Mouse (Mus musculus): ENCODE data around the gene AL732309.1. TPM values are rescaled to one million over a fixed set of nuclear protein-coding genes. Genes with fewer than 3 reads are reported as not detected.

Gene AL732309.1
- polyA plus RNA-seq, 1 experiment from 2014 or later, result 4.0 TPM

DNA sequence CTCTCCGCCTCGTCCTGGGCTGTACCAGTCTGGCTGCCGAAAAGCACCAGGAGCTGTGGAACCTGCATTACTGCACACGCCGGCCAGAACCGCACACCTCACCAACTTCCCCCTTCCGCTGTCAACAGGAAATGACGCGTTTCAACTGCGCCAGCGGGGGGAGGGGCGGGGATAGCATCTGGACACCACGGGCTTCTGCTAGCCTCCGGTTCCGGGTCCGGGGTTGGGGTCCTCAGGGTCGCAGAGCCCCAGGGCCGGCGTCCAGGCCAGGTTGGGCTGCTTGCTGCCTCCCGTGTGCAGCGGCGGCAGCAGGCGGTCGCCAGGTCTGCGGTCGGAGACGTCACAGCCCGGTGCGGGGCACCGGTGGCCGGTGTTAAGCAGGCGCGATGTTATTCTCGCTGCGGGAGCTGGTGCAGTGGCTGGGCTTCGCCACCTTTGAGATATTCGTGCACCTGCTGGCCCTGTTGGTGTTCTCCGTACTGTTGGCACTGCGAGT, 8.7 kb upstream of the AL732309.1 start, which contains the start of gene Tmem203:
Tmem203 (plus strand) TSS at position 156 of the 496 bp plus-strand sequence.
- Histone ChIP-seq H3K4me3 (ENCODE audit: low read depth, low read length) (peak within 1 kb of the TSS; percentile 99), H3K4me1 (ENCODE audit: control insufficient read depth, insufficient read depth, low read length) (peaks cover 5% of the 10 kb centered on the region; the same call in 1 of the 2 replicates), H3K36me3 (ENCODE audit: control insufficient read depth, insufficient read depth, low read length) (0 out of 2 replicates have a peak, but pooled peaks cover 2% of the 10 kb centered on the region), H3K27me3 (ENCODE audit: control insufficient read depth, insufficient read depth, low read length) (no peaks in the 10 kb centered on the region), H3K9ac (ENCODE audit: low read length) (peak within 1 kb of the TSS; percentile 88), H3K27ac (replicated peaks; ENCODE audit: low read depth, low read length) (peak within 1 kb of the TSS; percentile 59; the same call in 1 of the 2 replicates), H3K4me2 (ENCODE audit: low read depth, severe bottlenecking) (peak within 1 kb of the TSS; percentile 99), H3K9me3 (ENCODE audit: control insufficient read depth, low read length) (no peaks in the 10 kb centered on the region)
- under 1% methylated on average over 39 of the region's 39 CpGs for WGBS
- ATAC-seq (ENCODE audit: insufficient number of reproducible peaks, low FRiP score, low TSS enrichment, low read depth) (peak; percentile 87), DNase-seq (ENCODE audit: low spot score) (peak; percentile 97)

DNA sequence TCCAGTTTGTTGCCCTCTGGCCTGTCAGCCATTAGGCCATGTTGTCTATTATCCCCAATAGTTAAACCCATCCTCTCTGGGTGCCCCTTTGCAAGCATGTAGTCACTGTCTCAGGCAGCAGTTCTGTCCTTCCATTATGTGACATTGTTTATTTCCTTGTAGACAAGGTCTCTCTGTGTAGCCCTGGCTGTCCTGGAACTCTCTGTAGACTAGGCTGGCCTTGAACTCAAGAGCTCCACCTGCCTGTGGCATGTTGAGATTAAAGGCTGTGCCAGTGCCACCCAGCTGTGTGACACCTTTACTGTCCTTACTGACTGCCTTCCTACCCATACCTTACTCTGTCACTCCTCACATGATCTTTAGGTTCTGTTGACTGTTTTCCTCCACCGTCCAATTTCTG, 5.7 kb upstream of the AL732309.1 start:
- no peak overlapping the region for H3K9ac ChIP-seq (ENCODE audit: low read length)
- WGBS, result 91% methylated on average over 1 of the region's 1 CpGs
- no peak overlapping the region for H3K27ac ChIP-seq (replicated peaks; ENCODE audit: low read depth, low read length)
- no peaks in the 10 kb centered on the region for H3K27me3 ChIP-seq (ENCODE audit: control insufficient read depth, insufficient read depth, low read length)
- H3K4me2 ChIP-seq (ENCODE audit: low read depth, severe bottlenecking), result no peak overlapping the region
- H3K4me3 ChIP-seq (ENCODE audit: low read depth, low read length), result no peak overlapping the region
- H3K4me1 ChIP-seq (ENCODE audit: control insufficient read depth, insufficient read depth, low read length), result peaks cover 5% of the 10 kb centered on the region; the same call in 1 of the 2 replicates
- peaks cover 5% of the 10 kb centered on the region for H3K36me3 ChIP-seq (ENCODE audit: control insufficient read depth, insufficient read depth, low read length)
- H3K9me3 ChIP-seq (ENCODE audit: control insufficient read depth, low read length), result no peaks in the 10 kb centered on the region
- ATAC-seq (ENCODE audit: insufficient number of reproducible peaks, low FRiP score, low TSS enrichment, low read depth) (no peak), DNase-seq (ENCODE audit: low spot score) (no peak)

DNA sequence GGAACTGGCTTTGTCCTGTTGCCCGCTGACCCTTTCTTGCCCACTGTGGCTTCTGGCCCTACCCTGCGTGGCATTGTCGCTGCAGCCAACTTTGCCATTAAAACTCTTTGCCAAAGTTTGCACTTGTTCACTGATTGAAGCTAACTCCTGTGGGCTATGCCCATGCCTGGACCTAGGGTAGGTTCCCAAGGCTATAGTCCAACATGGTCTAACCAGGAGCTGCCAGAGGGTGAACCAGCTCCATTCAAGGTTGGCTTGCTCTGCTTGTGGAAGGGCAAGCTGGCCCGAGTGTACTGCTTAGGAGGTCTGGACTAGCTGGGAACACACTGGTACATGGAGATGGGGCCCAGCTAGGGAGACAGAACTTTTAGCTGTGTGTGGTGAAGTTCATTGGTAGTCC, 2.5 kb downstream of the AL732309.1 start:
- no peak overlapping the region for H3K4me3 ChIP-seq (ENCODE audit: low read depth, low read length)
- H3K9me3 ChIP-seq (ENCODE audit: control insufficient read depth, low read length), result no peaks in the 10 kb centered on the region
- peaks cover 9% of the 10 kb centered on the region for H3K36me3 ChIP-seq (ENCODE audit: control insufficient read depth, insufficient read depth, low read length)
- ATAC-seq (ENCODE audit: insufficient number of reproducible peaks, low FRiP score, low TSS enrichment, low read depth) (no peak), DNase-seq (ENCODE audit: low spot score) (no peak)
- no peak overlapping the region for H3K9ac ChIP-seq (ENCODE audit: low read length)
- WGBS, result 90% methylated on average over 4 of the region's 4 CpGs
- H3K27me3 ChIP-seq (ENCODE audit: control insufficient read depth, insufficient read depth, low read length), result peaks cover 28% of the 10 kb centered on the region
- no peak overlapping the region for H3K4me2 ChIP-seq (ENCODE audit: low read depth, severe bottlenecking)
- peaks cover 11% of the 10 kb centered on the region; the same call in 1 of the 2 replicates for H3K4me1 ChIP-seq (ENCODE audit: control insufficient read depth, insufficient read depth, low read length)
- no peak overlapping the region for H3K27ac ChIP-seq (replicated peaks; ENCODE audit: low read depth, low read length)

DNA sequence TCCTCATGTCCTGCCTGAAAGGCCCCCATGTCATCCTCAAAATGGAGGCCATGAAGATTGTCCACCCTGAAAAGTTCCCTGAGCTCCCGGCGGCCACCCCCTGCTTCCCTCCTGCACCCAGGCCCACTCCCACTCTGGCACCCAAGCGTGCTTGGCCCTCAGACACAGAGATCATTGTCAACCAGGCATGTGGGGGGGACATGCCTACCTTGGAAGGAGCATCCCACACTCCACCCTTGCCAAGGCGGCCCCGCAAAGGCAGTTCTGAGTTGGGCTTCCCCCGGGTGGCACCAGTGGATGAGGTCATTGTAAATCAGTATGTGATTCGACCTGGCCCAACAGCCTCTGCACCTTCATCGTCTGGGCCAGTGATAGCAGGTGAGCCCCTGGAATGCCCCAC, 3.3 kb downstream of the AL732309.1 start:
- no peaks in the 10 kb centered on the region for H3K9me3 ChIP-seq (ENCODE audit: control insufficient read depth, low read length)
- no peak overlapping the region for H3K4me2 ChIP-seq (ENCODE audit: low read depth, severe bottlenecking)
- no peak overlapping the region for H3K9ac ChIP-seq (ENCODE audit: low read length)
- no peak for DNase-seq (ENCODE audit: low spot score)
- peaks cover 29% of the 10 kb centered on the region for H3K27me3 ChIP-seq (ENCODE audit: control insufficient read depth, insufficient read depth, low read length)
- H3K36me3 ChIP-seq (ENCODE audit: control insufficient read depth, insufficient read depth, low read length), result peaks cover 9% of the 10 kb centered on the region
- ATAC-seq (ENCODE audit: insufficient number of reproducible peaks, low FRiP score, low TSS enrichment, low read depth), result no peak
- peaks cover 11% of the 10 kb centered on the region; the same call in 1 of the 2 replicates for H3K4me1 ChIP-seq (ENCODE audit: control insufficient read depth, insufficient read depth, low read length)
- no peak overlapping the region for H3K4me3 ChIP-seq (ENCODE audit: low read depth, low read length)
- no peak overlapping the region for H3K27ac ChIP-seq (replicated peaks; ENCODE audit: low read depth, low read length)
- WGBS, result 79% methylated on average over 8 of the region's 8 CpGs

DNA sequence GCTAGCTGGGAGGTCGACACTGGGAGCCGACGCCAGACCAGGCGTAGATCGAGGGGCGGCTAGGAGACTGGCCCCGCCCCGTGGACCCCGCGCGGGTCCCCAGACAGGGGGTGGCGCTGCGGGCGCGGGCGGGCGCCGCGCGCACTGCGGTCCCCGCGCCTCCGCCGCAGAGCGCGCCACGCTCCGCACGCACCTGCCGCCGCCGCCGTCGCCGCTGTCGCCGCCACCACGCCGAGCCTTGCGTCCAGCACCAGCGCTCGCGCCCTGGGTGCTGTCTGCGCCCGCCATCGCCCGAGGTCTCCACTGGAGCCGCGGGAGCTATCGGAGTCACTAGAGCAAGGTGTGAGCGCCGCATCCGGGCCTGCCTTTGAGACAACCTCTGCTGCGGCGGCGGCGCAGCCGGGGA, 4.6 kb downstream of the AL732309.1 start, which contains the start of the genes Rnf208 and Cysrt1:
Rnf208 (plus strand) TSS at position 155 of the 406 bp plus-strand sequence.
Cysrt1 (minus strand) TSS at position 352 of the 406 bp plus-strand sequence.
- DNase-seq (ENCODE audit: low spot score) (peak; percentile 45), ATAC-seq (ENCODE audit: insufficient number of reproducible peaks, low FRiP score, low TSS enrichment, low read depth) (no peak)
- Histone ChIP-seq H3K9me3 (ENCODE audit: control insufficient read depth, low read length) (no peaks in the 10 kb centered on the region), H3K27ac (replicated peaks; ENCODE audit: low read depth, low read length) (no peak within 1 kb of the TSS), H3K4me3 (ENCODE audit: low read depth, low read length) (peak within 1 kb of the TSS; percentile 43), H3K36me3 (ENCODE audit: control insufficient read depth, insufficient read depth, low read length) (peaks cover 5% of the 10 kb centered on the region), H3K4me2 (ENCODE audit: low read depth, severe bottlenecking) (peak within 1 kb of the TSS; percentile 96), H3K9ac (ENCODE audit: low read length) (peak within 1 kb of the TSS; percentile 40), H3K27me3 (ENCODE audit: control insufficient read depth, insufficient read depth, low read length) (peaks cover 29% of the 10 kb centered on the region), H3K4me1 (ENCODE audit: control insufficient read depth, insufficient read depth, low read length) (peaks cover 11% of the 10 kb centered on the region; the same call in 1 of the 2 replicates)
- WGBS, result under 1% methylated on average over 44 of the region's 59 CpGs

DNA sequence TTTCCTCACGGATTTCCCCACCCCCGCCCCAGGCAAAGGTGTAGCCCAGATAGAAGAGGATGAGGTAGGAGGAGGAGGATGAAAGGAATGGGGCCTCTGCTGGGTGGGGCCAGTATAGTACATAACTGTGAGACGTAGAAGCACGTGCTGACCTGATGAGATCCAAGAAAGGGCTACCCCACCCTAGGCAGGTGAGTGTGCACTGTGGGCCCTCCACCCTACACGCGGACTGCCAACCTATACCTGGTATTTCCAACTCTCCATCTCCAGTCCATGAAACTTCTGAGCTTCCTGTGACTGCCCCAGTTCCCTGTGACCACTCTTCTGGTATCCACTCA, 5.3 kb downstream of the AL732309.1 start:
- ATAC-seq (ENCODE audit: insufficient number of reproducible peaks, low FRiP score, low TSS enrichment, low read depth) (0 out of 2 replicates have a peak, but pooled peaks have one; percentile 12), DNase-seq (ENCODE audit: low spot score) (no peak)
- peaks cover 29% of the 10 kb centered on the region for H3K27me3 ChIP-seq (ENCODE audit: control insufficient read depth, insufficient read depth, low read length)
- no peak overlapping the region for H3K9ac ChIP-seq (ENCODE audit: low read length)
- H3K36me3 ChIP-seq (ENCODE audit: control insufficient read depth, insufficient read depth, low read length), result peaks cover 3% of the 10 kb centered on the region
- H3K27ac ChIP-seq (replicated peaks; ENCODE audit: low read depth, low read length), result no peak overlapping the region
- peak overlapping the region; percentile 96 for H3K4me2 ChIP-seq (ENCODE audit: low read depth, severe bottlenecking)
- H3K4me1 ChIP-seq (ENCODE audit: control insufficient read depth, insufficient read depth, low read length), result peaks cover 11% of the 10 kb centered on the region; the same call in 1 of the 2 replicates
- peak overlapping the region; percentile 43; the same call in 1 of the 2 replicates for H3K4me3 ChIP-seq (ENCODE audit: low read depth, low read length)
- no peaks in the 10 kb centered on the region for H3K9me3 ChIP-seq (ENCODE audit: control insufficient read depth, low read length)
- WGBS, result 19% methylated on average over 6 of the region's 6 CpGs

DNA sequence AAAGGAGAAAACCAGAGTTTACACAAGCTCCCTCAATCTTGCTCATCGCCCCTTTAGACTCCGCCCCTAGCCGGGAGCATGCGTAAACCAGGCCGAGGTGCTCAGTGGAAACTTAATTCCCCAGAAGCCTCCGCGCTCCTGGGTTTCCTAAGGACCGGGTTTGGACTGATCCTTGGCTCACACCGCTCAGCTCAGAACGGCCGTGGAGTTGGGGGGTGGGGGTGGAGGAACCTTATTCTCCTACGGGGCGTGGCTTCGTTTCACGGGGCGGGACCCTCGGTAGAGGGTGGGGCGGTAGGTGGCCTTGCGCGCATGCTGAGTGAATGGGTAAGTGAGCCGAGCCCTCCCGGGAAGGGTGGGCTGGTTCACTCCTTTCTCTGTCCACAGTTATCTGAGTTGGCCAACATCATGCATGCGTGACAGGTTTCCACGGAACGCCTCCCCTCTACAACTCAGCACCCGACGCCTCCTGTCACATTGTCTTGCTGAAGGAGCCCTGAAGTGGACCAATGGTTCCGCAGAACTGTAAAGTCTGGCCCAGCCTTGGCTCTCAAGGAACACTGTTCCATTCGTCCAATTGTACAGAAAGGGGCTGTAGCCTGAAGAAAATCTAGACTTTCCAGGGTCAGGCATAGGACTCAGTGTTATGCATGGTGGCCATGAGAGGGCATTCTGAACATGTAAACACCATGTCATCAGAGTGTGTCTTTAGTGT, 5.8 kb downstream of the AL732309.1 start:
- peaks cover 29% of the 10 kb centered on the region for H3K27me3 ChIP-seq (ENCODE audit: control insufficient read depth, insufficient read depth, low read length)
- H3K4me1 ChIP-seq (ENCODE audit: control insufficient read depth, insufficient read depth, low read length), result peaks cover 11% of the 10 kb centered on the region; the same call in 1 of the 2 replicates
- H3K4me2 ChIP-seq (ENCODE audit: low read depth, severe bottlenecking), result peak overlapping the region; percentile 96
- H3K9ac ChIP-seq (ENCODE audit: low read length), result peak overlapping the region; percentile 23
- H3K36me3 ChIP-seq (ENCODE audit: control insufficient read depth, insufficient read depth, low read length), result peaks cover 3% of the 10 kb centered on the region; the same call in 1 of the 2 replicates
- ATAC-seq (ENCODE audit: insufficient number of reproducible peaks, low FRiP score, low TSS enrichment, low read depth) (peak; percentile 79), DNase-seq (ENCODE audit: low spot score) (peak; percentile 79)
- H3K9me3 ChIP-seq (ENCODE audit: control insufficient read depth, low read length), result no peaks in the 10 kb centered on the region
- WGBS, result under 1% methylated on average over 29 of the region's 29 CpGs
- no peak overlapping the region for H3K27ac ChIP-seq (replicated peaks; ENCODE audit: low read depth, low read length)
- peak overlapping the region; percentile 26 for H3K4me3 ChIP-seq (ENCODE audit: low read depth, low read length)

DNA sequence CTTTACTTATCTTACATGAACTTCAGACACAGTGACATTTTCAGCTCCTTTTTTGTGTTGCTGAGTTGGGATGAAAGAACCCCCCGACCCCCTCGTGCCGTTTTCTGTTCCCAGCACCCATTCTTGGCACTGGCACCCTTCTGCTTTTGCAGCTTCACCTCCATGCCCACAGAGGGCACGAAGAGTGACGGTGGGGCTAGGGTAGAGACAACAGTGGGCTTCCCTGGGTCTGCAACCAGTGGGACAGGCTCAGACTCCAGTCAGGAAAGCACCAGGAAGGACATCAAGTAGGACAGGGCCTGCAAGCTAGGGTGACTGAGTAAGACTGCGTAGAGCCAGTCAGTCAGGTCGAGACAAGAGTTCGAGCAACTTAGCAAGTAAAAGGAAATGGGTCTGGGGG, 6.4 kb downstream of the AL732309.1 start:
- peaks cover 11% of the 10 kb centered on the region; the same call in 1 of the 2 replicates for H3K4me1 ChIP-seq (ENCODE audit: control insufficient read depth, insufficient read depth, low read length)
- ATAC-seq (ENCODE audit: insufficient number of reproducible peaks, low FRiP score, low TSS enrichment, low read depth), result no peak
- 52% methylated on average over 8 of the region's 8 CpGs for WGBS
- H3K4me2 ChIP-seq (ENCODE audit: low read depth, severe bottlenecking), result peak overlapping the region; percentile 96
- H3K4me3 ChIP-seq (ENCODE audit: low read depth, low read length), result peak overlapping the region; percentile 26
- DNase-seq (ENCODE audit: low spot score), result no peak
- peaks cover under 1% of the 10 kb centered on the region; the same call in 1 of the 2 replicates for H3K36me3 ChIP-seq (ENCODE audit: control insufficient read depth, insufficient read depth, low read length)
- H3K27ac ChIP-seq (replicated peaks; ENCODE audit: low read depth, low read length), result no peak overlapping the region
- no peaks in the 10 kb centered on the region for H3K9me3 ChIP-seq (ENCODE audit: control insufficient read depth, low read length)
- H3K27me3 ChIP-seq (ENCODE audit: control insufficient read depth, insufficient read depth, low read length), result peaks cover 29% of the 10 kb centered on the region
- no peak overlapping the region; the same call in 1 of the 2 replicates for H3K9ac ChIP-seq (ENCODE audit: low read length)

All from limb, embryonic 11.5 days (tissue).